Mouse (Mus musculus) CH12F3 (cell line): ENCODE measurements around the gene Fgf2.

Source experiments
- in situ Hi-C: fragments of 300-500 bp; cut with MboI; formaldehyde crosslinking; loops from 2 replicates; pipeline ENCODE4 v1.14.3; 2020; ENCODE audit warnings: low sequenced_read_pairs

Fgf2 gene

DNA sequence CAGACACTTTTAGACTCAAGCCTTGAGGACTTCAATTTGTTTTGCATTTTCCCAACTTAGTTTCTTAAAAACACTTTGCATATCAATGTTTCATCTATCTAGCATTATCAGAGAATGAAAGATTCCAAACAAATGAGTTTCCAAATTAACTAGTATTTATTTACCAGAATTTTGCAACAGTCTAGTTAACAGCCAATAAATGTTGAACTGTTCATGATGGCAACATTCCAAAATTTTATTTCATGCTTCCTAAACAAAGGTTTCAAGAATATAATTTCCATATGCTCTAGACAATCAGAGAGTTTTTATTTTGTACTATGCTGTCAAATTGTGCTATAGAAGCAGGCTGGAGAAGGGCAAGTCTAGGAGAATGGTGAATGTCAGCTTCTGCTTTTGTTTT, 59.5 kb downstream of the Fgf2 start:
- in situ Hi-C loops, result no loop called here

DNA sequence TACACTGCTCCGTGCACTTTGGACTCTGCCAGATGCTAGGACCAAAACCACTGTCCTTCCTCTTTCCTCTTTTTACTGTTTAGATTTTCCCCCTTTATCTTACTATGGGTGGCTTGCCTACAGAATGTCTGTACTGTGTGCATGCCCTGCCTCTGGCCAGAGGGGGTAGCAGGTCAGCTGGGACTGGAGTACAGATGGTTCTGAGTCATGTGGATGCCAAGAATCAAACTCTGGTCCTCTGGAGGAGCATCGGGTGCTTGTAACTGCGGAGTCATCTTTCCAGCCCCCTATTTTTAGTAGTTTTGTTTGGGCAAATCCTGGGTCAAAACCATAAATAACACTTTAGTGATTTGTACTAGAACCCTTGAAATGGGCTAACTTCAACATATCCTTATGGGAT, 65.3 kb downstream of the Fgf2 start:
- in situ Hi-C loops, result no loop called here

DNA sequence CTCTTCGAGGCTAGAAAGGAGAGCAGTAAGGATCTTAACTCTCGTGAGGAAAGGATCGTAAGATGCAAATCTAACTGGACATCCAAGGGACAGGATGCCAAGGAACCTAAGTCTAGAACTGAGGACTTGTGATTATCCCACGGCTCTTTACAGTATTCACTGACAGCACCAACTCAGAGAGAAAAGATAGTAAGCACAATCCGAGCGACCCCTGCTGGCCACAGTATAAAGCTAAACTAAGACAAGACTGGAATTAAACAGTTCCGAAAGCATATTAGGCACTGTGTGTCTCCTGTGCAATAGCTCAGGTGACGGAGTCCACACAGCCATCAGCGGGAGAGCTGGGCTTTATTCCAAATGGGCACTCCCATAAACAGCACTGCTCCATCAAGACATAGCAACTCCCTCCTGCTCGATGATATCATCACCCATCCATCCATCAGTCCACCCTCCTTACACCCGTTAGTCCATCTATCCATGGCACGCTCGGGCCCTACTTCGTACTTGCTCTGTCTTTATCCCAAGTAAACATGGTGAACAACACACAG, 66.3 kb downstream of the Fgf2 start:
- in situ Hi-C loops, result no loop called here

GRCm38 (mm10) chr3:37418341-37418740, 70.2 kb downstream of the Fgf2 start:
- in situ Hi-C loops, result no loop called here

DNA sequence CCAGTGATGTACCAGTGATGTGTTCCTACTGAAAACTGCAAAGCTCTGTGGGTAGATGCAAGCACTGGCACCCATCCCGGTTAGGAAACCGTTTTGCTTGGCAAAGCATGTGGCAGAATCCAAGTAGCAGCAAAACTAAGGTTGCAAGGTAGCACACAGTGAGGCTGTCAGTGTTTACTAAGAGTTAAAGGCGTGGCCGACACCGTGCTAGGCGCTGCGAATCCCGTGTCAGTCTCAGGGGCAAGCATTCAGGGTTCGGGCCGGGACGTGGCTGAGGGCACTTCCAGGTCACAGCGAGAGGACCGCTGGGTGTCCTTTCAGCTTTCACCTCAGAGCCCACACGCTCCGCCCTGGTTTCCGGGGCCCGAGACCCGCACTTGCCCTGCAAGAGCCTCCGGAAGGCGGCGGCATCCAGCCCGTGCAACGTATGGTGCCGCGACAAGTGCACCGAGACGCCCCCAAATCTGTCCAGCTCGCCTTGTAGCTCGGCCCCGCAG, 70.9 kb downstream of the Fgf2 start:
- in situ Hi-C loops, result no loop called here

DNA sequence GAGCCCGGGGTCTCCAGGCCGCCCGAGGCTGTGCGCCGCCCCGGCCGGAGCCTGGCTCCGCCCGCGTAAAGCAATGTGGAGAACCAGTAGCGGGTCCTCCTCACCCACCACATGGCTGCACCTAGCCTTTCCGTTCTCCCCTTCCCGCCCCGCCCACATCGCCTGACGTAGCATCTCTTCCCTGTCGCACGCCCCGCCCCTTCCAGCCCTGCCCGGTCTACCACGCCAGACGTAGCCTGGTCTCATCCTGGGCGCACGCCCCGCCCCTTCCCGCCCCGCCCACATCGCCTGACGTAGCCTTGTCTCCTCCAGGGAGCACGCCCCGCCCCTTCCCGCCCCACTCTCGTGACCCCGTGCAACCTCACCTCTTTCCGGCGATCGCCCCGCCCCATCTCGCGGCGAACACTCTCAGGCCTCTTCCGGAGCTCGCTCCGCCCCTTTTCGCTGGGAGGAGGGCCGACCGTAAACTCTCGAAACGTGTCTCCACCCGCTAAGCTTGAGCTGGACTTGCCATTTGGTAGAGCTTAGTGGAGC, 71.4 kb downstream of the Fgf2 start, which contains the start of gene Spata5:
Gene Spata5, plus strand, starts transcription at position 439 of the 534 bp plus-strand sequence.
- in situ Hi-C loops, result no loop called here

DNA sequence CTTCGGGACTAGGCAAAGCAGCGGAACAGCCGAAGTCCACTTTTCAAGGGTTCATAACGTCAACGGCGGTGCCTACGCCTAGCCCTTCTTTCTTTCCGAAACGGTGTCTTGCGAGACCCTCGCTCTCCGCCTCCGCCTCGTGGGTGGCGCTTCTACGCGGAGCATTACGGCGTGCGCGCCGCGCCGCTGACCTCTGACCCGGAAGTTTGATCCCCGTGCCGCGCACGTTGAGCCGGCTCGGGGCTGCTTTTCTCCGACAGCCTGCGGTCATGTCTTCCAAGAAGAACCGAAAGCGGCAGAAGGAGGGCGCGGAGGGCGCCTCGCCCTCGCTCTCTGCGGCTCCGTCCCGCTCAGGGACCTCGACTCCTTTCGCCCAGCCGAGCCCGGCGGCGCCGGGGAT, 71.9 kb downstream of the Fgf2 start, which contains the start of gene Nudt6:
Gene Nudt6, minus strand, starts transcription at position 140 of the 400 bp plus-strand sequence.
- in situ Hi-C loops, result no loop called here

DNA sequence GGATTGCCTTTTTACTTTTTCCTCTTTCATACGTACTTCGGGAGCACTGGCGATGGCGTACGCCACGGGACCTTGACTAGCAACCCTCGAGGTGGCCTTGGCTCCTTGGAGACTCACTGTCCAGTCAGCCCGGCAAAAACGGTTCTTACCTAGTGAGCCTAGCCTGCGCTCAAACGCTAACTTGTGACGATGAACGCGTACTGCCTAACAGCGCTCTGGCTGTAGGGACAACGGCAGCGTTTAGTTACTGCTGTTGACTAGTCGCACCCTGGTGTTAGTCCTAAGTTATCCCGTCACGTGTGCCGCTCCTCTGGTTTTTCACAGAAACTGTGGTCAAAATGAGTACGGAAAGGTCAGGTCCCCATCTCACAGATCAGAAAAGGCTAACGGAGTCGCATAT, 72.5 kb downstream of the Fgf2 start:
- in situ Hi-C loops, result no loop called here

- in situ Hi-C loops, result no loop called here
Observed at GRCm38 (mm10) chr3:37421179-37421578, 73.0 kb downstream of the Fgf2 start.

- in situ Hi-C loops, result no loop called here
Observed at GRCm38 (mm10) chr3:37426069-37426468, 77.9 kb downstream of the Fgf2 start.

GRCm38 (mm10) chr3:37430359-37430758, 82.2 kb downstream of the Fgf2 start:
- in situ Hi-C loops, result no loop called here

DNA sequence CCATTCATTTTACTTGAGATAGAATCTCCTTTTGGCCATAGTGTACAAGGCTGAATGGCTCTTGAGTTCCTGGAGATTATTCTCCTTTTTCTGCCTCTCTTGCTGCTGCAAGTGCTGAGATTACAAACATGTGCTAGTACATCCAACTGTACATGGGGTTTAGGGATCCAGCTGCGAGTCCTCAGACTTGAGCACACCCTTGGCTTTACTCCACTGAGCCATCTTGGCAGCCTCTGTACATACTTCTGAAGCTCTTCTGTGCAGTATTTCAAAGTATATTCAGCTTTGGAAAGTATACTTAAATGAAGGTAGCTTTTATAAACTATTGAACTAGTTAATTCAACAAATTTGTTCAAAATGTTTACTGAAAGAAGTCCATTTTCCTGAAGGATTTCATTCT, 91.6 kb downstream of the Fgf2 start:
- in situ Hi-C loops, result no loop called here

DNA sequence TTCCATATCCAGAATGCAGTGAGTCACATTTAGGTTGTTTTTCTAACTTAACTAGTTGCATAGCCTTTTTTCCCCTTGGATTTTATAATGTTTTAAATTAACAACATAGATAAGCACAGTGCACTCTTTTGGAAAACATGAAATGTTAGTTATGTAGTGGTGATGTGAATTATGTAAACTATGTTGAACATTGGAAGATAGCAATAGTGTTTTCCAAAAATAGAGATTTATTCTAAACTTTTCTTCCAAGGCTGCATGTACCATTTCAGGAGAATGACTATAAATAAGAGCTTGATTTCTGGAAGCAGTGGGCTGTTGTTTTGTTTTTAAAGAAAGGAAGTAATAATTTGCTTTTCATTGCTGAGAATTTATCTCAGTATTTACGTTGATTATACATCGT, 95.3 kb downstream of the Fgf2 start:
- in situ Hi-C loops, result no loop called here

DNA sequence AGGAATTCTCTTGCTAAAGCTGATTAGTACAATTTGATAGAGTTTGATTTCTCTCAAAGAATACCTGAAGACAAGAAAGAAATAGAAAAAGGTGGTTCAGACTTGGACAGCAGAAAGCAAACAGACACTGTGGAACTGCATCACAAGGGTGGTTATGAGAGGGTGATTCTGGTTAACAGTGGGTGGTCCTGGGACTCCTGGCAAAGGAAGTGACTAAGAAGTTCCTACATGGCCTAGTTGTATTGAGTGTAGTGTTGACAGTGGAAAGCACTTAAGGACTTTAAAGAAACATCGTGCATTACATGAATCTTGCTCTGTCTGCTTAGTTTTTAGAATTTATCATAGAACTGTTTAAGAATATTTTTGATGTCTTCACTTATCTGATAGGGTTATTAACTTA, 107.8 kb downstream of the Fgf2 start:
- in situ Hi-C loops, result loop anchor here (25.0 kb wide), 1 partner anchor 756 kb away; no protein-coding TSS in a partner anchor
